Mouse (Mus musculus) cerebellum, adult 2 months (tissue): ENCODE data around the gene Ankrd33.

ENCODE experiments used
- CTCF ChIP-seq: fragments of 200-500 bp; IDR thresholded peaks from 2 replicates; pipeline ENCODE4 v1.5.1; 2011; ENCODE audit warnings: low read depth, mild to moderate bottlenecking, control low read depth, low read length, moderate library complexity, borderline replicate concordance; ENCODE audit not compliant: insufficient read depth
- POLR2A ChIP-seq: fragments of 200-500 bp; IDR thresholded peaks from 2 replicates; pipeline ENCODE4 v1.6.1; 2011; ENCODE audit warnings: low read length, control low read depth, borderline replicate concordance; ENCODE audit not compliant: insufficient read depth

GRCm38 (mm10) chr15:101093988-101094387, 21.6 kb upstream of the Ankrd33 start:
- TF ChIP-seq POLR2A (no peak), CTCF (no peak)
